Mouse (Mus musculus) megakaryocyte, embryonic 14.5 days (primary cell): ENCODE data around the gene Zfp869. TPM values are rescaled to one million over a fixed set of nuclear protein-coding genes. Genes with fewer than 3 reads are reported as not detected.
"Not testable (repeated sequence)": the region's sequence is repeated elsewhere in the genome, so short reads cannot be mapped to it uniquely, and the experiment has no call there.

Source experiments
- H3K27me3 ChIP-seq: replicated peaks from 2 replicates; pipeline ENCODE3; 2012; ENCODE audit warnings: inconsistent platforms
- H3K36me3 ChIP-seq: replicated peaks from 2 replicates; pipeline ENCODE3; 2012; ENCODE audit warnings: low read length, inconsistent platforms, mixed read lengths
- H3K4me1 ChIP-seq: 2 replicates; pipeline ENCODE4 v1.6.1; 2012; ENCODE audit warnings: inconsistent platforms
- H3K4me3 ChIP-seq: replicated peaks from 2 replicates; pipeline ENCODE3; 2012; ENCODE audit warnings: moderate library complexity, mild to moderate bottlenecking, inconsistent platforms
- H3K9me3 ChIP-seq: 2 replicates; pipeline ENCODE4 v1.6.1; 2012; ENCODE audit warnings: inconsistent platforms
- FLI1 ChIP-seq: IDR thresholded peaks from 2 replicates; pipeline ENCODE4 v1.6.1; 2012; ENCODE audit warnings: low read length, inconsistent platforms, mixed read lengths
- GATA1 ChIP-seq: IDR thresholded peaks from 3 replicates; pipeline ENCODE4 v1.6.1; 2012; ENCODE audit warnings: mixed read lengths, low read length, inconsistent platforms, borderline replicate concordance
- polyA plus RNA-seq: library from polyadenylated mRNA; stranded (reverse); fragments of >175 nt; gene quantifications from 2 replicates; pipeline ENCODE4 v1.2.3, GENCODE M21; 2012; ENCODE audit warnings: low replicate concordance; ENCODE audit not compliant: insufficient read depth

The Zfp869 gene
- polyA plus RNA-seq, 1 experiment = 0.32 TPM

DNA sequence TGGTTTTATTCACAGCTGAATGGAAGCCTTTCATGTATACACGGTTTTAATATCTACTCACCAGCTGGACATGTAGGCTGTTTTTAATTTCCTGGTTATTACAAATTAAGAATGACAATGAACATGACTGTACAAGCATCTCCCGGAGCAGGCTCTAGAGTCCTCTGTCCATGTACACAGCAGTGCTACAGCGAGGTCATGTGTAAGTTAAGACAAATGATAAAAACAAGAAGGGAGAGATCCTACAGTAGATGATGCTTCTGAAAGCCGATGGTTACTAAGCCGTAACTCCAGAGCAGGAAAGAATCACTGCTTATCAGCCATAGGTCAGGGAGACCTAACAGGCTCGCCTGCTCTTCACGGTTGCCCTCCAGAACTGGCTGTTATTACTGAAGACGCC lies 3.0 kb upstream of the Zfp869 start:
- 0 out of 2 replicates have a peak, but pooled peaks cover 3% of the 10 kb centered on the region for H3K9me3 ChIP-seq
- H3K36me3 ChIP-seq = peaks cover 55% of the 10 kb centered on the region
- no peaks in the 10 kb centered on the region for H3K27me3 ChIP-seq
- no peak for TF ChIP-seq GATA1
- no peak for TF ChIP-seq FLI1
- H3K4me3 ChIP-seq = no peak overlapping the region
- H3K4me1 ChIP-seq = peaks cover 32% of the 10 kb centered on the region

DNA sequence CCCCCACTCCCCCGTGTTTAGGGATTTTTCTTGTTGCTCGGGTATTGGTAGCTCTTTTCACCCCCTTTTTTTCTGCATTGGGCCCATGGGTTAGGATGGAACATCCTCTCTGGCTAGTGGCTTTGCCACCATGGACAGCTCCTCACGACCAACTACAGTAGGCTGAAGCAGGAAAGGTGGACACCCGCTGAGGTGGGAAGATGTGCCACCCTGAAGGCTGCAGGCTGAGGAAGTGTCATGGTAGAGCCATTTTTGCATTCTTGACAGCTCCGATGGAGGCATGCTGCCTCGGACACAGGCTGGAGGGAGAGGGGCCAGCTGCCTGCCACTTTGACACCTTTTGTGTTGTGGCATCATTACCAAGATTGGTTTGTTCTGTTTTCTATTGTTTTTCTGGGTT lies 8.7 kb downstream of the Zfp869 start:
- Histone ChIP-seq H3K9me3 (peaks cover 39% of the 10 kb centered on the region), H3K36me3 (peaks cover 42% of the 10 kb centered on the region), H3K4me1 (no peaks in the 10 kb centered on the region; the same call in 1 of the 2 replicates), H3K27me3 (no peaks in the 10 kb centered on the region), H3K4me3 (peak overlapping the region; percentile 33)
- TF ChIP-seq GATA1 = no peak
- TF ChIP-seq FLI1 = no peak

- H3K36me3 ChIP-seq, H3K4me3 ChIP-seq, H3K4me1 ChIP-seq, H3K27me3 ChIP-seq: not testable (repeated sequence)
- H3K9me3 ChIP-seq = peaks cover 20% of the 10 kb centered on the region
Measured at GRCm38 (mm10) chr8:69665051-69665450, 45.5 kb downstream of the Zfp869 start.

- no peak overlapping the region for H3K4me3 ChIP-seq
- no peaks in the 10 kb centered on the region for H3K4me1 ChIP-seq
- peaks cover 20% of the 10 kb centered on the region for H3K9me3 ChIP-seq
- no peaks in the 10 kb centered on the region for H3K36me3 ChIP-seq
- TF ChIP-seq GATA1 (no peak), FLI1 (no peak)
- H3K27me3 ChIP-seq = peaks cover 2% of the 10 kb centered on the region
Measured at GRCm38 (mm10) chr8:69661294-69661693, 49.2 kb downstream of the Zfp869 start.

Other genes with a start within 250 kb of the Zfp869 start
- not detected in 2 replicates for gene Gm7697, start 187.7 kb downstream of the Zfp869 start, polyA plus RNA-seq
- gene Zfp868, start 85.2 kb downstream of the Zfp869 start, polyA plus RNA-seq = 0.07 and 1.4 TPM in 2 replicates
- gene Zfp964, start 56.2 kb downstream of the Zfp869 start, polyA plus RNA-seq = not detected in 2 replicates
- gene Zfp963, start 39.2 kb upstream of the Zfp869 start, polyA plus RNA-seq = 0.22 TPM in 1 of 2 replicates, not detected in the other
- not detected in 2 replicates for gene Gm20422, start 64.2 kb upstream of the Zfp869 start, polyA plus RNA-seq
- gene Atp13a1, start 80.4 kb upstream of the Zfp869 start, polyA plus RNA-seq = 21.5 and 34.8 TPM in 2 replicates
- not detected in 2 replicates for gene Zfp866, start 80.5 kb upstream of the Zfp869 start, polyA plus RNA-seq
- gene Gmip, start 98.0 kb upstream of the Zfp869 start, polyA plus RNA-seq = 7.0 and 14.6 TPM in 2 replicates
- 0.08 TPM in 1 of 2 replicates, not detected in the other for gene Lpar2, start 111.7 kb upstream of the Zfp869 start, polyA plus RNA-seq
- 1.7 TPM in 1 of 2 replicates, not detected in the other for gene Pbx4, start 121.8 kb upstream of the Zfp869 start, polyA plus RNA-seq
- 0.20 TPM in 1 of 2 replicates, not detected in the other for gene Cilp2, start 177.0 kb upstream of the Zfp869 start, polyA plus RNA-seq
- gene Tssk6, start 191.5 kb upstream of the Zfp869 start, polyA plus RNA-seq = 1.3 and 5.3 TPM in 2 replicates
- gene Ndufa13, start 191.8 kb upstream of the Zfp869 start, polyA plus RNA-seq = 31.7 and 195 TPM in 2 replicates
- gene Yjefn3, start 192.0 kb upstream of the Zfp869 start, polyA plus RNA-seq = 4.7 and 13.7 TPM in 2 replicates